Mouse (Mus musculus): ENCODE measurements around the gene Uso1.
A peak's percentile ranks its signal among the peaks of the same experiment; 100 is the strongest.

Uso1 gene

DNA sequence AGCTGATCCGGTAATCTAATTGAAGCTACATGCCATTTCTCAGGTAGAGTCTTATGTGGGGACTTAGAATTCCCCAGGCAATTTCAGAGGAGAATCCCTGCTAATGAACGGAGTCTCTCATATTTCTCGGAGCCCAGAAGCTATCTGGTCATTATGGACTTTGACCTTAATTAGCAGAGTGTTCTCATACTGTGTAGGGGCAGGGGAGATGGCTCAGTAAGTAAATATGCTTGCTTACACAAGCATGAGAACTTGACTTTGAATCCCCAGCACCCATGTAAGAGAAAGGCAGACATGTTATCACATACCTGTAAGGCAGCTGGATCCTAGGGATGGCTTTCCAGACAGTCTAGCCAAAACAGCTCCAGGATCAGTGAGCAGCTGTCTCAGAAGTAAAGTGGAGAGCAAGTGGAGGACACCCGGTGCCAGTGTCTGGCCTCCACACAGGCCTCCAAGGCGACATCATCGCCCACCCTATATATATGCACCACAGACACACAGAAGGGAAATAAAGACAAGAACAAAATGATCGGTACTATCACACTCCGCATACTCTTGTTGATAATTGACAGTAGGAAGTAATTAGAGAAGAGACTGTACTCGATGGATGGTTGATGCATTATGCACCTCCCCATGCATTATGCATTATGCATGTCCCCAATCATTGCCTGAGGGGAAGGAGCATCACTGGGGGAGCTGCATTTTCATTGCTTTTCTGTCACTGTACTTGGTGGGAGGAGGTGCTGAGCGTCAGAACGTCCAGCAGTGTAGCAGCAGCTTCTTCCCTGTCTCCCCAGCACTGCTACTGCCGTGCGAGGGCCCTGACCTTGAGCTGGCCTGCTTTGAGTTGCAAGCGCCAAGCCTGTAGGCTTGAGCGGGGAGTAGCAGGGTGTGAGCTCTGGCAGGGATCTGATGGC is 59.4 kb downstream of the Uso1 start:
- no peak for DNase-seq

DNA sequence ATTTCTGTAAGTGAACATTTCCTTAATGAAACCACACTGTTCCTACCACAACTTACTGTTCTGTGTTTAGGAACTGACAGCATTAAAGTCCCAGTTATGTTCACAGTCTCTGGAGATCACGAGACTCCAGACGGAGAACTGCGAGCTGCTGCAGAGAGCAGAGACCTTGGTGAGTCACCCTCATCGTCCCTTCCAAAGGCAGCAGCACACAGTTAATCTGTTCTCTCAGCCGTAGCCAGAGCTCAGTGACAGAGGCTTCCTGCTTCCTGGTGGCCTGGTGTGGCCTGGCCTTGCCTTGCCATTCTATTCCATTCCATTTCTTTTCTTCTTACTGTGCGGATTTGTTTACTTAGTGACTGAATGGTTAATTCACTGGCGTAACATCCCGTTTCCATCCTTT is 60.5 kb downstream of the Uso1 start:
- no peak for DNase-seq

DNA sequence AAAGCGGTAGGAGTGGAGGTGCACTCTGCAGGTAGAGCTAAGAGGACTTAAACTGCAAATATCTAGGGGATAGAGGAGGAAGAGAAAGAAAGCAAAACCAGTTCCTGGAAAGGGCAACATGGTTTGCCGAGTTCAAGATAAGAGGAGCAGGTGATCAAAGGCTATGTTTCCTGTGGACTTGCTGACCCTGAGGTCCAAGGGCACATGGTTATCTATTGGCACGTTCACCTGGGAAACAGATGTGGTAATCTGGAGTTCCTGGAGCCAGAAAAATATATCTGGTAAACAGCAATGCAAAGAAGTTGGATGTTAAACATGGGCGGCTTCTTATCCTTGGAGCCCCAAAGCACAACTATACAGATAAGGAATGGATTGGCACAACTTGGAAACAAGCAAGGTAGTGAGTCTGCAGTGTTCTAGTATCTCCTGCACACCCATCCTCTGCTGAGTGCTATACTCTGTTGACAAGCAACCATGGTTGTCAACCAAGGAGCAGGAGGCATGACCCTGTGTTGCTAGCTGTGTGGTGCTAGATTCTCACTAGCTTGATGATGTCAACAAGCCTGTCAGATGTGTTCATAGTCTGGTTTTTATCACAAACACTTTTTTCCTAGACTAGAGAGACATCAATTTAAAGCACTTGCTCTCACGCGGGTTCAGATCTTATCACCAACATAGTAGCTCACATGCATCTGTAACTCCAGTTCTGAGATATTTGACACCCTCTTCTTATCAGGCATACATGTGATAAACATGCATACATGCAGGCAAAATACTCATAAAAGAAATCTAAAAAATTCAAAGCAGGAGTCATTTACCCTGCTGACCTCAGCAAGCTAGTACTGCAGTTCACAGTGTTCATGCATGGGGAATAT is 66.7 kb downstream of the Uso1 start:
- DNase-seq, result no peak

DNA sequence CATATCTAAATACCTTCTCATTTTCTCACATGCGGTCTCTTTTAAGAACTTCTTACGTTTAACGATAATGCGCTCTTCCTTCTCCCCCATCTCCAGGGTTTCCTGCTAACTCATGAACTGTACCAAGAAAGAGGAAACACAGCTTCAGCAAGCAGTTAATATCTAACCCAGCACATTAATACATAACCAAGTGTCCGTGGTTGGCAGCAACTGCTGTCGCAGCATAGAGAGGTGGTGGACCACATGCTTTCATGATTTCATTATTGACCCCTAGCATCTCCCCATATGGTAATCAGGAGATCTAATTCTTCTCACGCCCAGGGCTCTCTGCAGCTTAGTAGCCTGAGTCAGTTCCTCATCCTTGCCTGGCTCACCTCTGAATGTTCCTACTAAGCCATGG is 67.4 kb downstream of the Uso1 start:
- no peak for DNase-seq

DNA sequence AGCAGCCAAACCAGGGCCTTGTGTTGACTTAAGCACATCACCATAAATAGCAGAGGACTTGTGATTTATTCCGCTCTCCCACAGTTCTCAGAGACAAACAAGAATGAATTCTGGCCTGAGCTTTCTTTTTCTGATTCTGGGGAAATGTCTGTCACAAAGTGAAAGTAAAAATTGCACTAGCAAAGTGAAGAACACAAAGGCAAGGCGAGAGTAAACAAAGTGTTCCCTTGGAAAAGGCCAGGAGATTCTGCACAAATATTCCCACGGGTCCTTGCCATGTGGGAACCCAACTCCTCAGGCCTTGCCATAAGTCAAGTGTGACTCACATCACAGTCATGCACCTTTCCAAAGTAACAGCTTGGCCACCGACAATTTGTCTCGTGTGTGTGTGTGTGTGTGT is 68.0 kb downstream of the Uso1 start:
- DNase-seq, result no peak

DNA sequence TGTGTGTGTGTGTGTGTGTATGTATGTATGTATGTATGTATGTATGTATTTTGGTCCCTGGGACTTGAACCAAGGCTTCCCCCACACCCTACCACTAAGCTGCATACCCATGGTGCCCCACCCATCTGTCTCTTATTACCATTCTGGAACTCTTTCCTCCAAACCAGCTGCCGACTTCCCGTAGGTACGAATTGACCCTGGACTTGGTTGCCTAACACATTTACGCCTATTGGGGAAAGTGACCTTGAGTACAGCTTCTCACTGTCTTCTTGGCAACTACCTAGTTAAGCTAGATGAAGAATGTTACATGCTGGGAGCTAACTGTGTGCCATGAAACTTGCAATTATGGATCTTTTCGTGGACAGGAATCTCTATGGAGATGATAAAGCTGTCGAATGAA is 68.4 kb downstream of the Uso1 start:
- no peak for DNase-seq

DNA sequence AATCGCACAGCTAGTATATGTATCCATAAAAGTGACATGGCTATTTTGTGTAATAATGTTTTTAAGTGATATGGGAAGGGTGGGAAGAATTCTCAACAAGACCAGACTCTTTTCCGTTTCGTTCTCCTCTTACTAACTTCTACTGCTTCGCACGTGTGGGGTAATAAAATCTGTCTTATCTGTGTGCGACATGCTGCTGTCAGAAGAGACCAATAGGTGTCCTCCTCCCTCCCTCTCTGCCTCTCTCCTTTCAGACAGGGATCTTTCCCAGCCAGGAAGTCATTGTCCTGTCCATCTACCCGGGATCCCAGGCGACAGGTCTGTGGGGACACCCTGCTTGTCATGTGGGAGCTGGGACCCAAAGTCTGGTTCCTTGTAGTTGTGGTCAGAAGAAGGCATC is 72.5 kb downstream of the Uso1 start:
- no peak for DNase-seq

DNA sequence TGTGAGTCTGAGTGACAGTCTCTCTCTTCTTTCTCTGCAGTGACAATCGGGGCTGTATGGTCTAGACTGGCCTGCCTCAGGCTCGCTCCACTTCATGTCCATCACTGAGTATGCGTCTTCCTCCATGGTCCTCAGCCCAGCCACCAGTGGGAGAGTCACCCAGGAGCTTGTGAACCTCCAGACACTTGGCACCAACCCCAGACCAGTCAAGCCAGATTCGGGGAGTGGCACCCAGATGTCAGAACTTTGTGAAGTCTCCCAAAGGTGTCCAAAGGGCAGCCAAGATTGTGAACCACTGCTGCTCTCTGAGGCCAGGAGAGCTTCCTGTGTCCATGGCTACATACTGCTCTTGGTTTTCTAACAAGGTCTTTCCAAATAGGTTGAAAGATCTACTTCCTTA is 74.5 kb downstream of the Uso1 start:
- no peak for DNase-seq

DNA sequence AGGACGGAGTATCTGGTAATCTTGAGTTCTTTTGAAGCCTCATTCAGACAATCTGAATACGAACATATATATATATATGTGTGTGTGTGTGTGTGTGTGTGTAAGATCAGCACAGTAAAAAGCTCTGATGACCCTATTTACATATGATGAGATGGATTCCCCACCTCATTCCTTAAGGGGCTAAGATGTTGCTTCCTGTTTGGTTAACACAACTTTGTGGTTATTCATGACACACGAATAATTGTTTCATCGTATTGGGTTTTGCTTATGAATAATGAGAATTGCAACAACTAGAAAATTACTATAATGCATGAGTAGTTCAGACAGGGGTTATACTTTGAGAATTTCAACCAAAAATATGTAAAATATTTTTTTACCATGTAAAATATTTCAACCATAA is 77.6 kb downstream of the Uso1 start, which contains the start of gene U90926:
TSS of gene U90926 (minus strand) at position 101 of the 400 bp plus-strand sequence.
- no peak for DNase-seq

DNA sequence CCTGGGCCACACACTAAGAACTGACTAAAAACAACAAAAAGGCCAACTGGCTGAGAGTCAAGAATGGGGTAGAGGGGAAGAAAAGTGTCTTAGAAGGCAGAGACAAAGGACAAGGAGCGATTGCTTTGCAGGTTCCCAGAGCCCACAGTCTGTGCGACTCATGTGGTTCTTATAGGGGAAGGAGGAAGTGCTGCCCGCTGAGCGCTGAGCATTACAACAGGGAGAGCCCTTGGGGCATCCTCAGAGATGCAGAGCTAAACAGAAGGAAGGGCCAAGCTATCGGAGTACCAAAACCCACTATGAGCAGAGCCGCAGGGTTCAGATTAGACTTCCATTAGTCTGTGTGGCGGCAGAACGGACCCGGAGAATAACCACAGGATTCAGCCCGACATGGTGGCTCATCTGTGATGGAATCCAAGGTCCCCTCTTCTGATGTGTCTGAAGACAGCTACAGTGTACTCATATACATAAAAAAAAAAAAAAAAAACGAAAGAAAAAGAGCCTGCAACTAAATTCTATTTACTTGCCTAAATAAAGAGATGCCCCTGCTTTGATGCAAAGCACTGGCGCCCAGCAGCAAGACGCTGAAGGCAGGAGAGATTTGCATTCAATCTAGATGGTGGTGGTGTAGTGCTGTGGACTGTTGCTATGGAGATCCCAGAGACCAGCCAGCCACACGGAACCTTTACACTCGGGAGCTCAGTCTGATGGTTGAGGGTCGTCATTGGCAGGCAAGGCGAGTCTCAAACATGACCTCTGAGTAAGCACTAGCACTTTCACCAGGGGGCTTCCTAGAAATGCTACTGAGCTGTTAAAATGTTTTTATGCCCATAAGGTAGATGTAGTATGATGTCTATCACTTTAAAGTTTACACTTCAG is 81.4 kb downstream of the Uso1 start:
- no peak for DNase-seq

DNA sequence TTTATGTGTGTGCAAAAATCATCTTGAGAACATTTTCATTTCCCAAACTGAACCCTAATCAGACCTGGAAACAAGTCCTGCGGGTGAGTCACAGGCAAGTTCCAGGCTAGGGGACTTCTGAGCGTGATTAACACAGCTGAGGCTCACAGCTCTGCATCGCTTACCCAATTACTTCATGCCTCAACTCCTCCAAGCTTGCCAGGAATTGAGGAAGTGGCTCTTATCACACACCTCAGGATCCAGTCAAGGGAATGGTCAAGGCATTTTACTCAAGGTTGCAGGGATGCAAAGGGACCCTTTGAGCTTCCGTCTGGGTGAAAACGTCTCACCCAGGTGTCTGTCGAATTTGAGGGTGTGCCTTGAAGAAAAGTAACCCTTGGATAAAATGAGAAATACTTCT is 82.1 kb downstream of the Uso1 start:
- DNase-seq, result no peak

DNA sequence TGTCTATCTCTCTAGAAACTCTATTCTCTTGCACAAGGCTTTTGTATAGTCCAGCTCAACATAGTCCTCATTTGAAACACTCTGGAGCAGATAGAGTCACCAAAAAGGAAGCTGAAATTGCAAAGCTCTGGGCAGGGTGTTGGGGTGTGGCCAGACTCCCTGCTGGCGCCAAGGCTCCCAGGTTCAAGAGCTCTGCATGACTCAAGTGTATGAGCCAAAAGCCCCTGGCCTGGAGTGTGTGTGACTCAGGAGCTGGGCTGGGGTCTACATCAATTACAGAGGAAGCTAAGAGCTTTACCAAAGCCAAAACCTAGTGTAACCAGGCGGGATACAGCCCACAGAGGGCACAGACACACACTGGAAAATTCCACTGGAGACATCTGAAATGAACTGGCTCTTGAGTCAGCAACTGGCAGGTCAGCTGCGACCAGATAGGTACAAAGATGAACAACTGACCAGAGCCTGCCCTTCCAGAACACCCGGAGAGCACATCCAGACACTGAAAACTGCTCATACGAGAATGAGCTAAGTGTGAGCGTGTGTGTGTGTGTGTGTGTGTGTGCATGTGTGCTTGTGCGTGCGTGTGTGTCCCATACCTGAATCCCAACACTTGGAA is 82.7 kb downstream of the Uso1 start:
- no peak for DNase-seq

DNA sequence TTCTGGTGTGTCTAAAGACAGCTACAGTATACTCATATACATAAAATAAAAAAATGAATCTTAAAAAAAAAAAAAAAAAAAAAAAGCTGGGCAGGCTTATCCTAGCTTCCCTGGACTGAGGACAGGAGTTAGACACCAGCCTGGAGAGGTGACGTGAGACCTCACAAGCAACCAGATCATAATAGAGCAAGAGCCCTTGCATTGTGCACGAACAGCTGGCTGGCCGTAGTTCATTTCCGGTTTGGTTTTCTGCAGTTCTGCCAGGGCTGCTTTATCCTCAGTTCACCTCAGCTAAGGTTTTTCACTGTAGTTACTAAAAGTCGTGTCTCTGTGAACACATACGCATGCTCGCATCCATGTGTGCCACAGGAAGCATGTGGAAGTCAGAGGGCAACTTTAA is 90.0 kb downstream of the Uso1 start:
- DNase-seq, result no peak

DNA sequence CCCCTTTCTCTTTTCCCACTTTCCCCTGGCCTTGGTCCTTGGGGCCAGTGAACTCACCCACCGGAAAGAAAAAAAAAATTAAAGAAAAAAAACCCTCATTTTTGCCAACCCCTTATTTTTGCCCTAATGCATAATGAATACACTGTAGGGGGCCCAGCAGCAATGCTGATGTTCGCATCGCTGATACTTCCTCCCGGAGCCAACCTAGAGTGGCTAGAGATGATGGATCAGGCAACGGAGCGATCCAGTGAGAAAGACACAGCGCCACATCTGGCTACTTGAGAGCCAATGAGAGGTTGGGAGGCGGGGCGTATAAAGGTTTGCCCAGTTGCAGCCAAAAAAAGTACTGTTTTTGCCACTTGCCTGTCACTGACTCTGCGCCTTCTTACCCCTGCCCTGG is 91.0 kb downstream of the Uso1 start:
- DNase-seq, result peak; percentile 23

DNA sequence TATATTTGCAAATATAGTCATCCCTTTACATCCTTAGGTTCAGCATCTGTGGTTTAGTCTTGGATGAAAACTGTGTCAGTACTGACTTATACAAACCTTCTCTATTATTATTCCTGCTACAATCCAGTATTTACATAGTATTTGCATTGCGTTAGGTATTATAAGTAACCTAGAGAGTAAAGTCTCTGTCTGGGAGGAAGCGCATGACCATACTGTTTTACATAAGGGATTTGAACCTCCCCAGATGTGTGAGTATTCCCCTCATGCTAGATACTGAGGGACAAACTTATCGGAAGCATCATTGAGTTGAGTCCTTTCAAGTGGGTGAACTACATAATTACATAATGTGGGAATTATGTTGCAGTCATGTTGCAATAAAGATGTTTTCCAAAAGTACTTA is 91.8 kb downstream of the Uso1 start:
- no peak for DNase-seq

DNA sequence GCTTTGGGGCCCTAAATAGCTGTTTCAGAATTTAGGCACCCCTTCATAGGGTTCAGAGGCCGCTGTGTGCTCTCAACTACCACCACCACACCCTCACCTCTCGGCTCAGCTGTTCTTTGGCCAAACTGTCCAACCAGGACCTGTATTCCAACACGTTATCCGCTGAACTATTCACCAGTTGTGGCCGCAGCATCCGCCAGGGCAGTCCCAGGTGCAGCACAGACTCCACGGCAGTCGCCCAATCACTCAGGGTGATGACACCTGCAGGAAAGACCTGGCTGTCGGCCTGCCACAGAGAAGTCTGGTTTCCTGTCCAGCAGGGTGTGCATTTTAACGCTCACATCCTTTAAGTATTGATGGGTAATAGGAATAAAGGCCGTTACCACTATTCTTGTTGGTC is 92.6 kb downstream of the Uso1 start:
- no peak for DNase-seq

DNA sequence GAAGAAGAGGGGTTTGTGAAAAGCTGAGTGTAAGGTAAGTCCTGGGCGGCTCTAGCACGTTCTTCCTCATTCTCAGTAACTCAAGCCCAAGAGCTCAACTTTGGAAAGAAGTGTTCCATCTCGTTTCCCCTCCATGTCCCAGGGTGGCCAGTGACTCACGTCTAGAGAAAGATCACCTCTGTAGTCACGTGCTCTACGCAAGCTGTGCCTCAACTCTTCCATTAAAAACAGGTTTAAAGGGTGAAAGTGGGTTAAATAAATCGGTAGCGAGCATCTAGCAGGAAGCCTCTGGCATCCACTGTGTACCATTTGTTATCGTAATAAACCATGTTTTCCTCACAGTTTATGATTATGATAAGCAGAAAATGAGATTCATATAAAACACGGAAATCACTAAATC is 94.1 kb downstream of the Uso1 start:
- DNase-seq, result no peak

DNA sequence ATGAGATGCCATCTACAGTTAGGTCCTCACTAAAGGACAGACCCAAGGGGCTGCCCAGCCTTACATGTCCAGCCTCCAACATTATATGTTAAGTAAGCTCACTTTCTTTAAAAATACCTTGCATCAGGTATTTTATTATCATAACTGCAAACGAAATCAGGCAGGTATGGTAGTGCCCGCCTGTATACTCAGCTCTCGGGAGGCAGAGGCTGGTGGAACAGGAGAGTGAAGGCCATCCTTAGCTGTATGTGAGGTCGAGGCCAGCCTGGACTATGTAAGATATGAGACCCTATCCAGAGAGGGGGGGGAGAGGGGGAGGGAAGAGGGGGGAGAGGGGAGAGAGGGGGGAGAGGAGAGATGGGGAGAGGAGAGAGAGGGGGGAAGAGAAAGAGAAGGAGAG is 95.6 kb downstream of the Uso1 start:
- DNase-seq, result no peak

DNA sequence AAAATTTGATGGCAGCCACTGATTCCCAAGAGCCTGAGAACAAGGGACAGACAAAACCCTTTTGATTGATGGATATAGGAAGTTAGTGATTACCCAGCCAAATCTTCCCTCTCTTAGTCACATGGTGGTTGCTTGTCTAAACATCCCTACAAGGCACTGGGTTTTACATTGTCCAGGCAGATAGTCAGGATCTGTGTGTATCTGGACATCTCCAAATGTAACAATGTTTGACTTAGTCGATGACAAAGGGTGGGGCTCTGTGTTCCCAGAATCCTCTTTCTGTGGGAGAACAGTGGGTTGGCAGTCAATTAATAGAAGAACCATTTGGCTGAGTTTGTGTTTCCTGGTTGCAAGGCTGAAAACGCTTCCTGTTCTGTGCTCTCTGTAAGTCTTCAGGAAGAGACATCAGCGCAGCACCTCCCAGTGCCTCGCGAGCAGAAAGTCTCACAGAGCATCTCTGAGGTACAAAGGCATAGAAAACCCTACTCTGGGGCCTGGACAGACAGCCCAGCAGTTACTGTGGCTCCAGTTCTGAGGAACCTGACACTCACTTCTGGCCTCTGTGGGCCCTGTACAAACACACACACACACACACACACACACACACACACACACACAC is 97.3 kb downstream of the Uso1 start:
- DNase-seq, result no peak

DNA sequence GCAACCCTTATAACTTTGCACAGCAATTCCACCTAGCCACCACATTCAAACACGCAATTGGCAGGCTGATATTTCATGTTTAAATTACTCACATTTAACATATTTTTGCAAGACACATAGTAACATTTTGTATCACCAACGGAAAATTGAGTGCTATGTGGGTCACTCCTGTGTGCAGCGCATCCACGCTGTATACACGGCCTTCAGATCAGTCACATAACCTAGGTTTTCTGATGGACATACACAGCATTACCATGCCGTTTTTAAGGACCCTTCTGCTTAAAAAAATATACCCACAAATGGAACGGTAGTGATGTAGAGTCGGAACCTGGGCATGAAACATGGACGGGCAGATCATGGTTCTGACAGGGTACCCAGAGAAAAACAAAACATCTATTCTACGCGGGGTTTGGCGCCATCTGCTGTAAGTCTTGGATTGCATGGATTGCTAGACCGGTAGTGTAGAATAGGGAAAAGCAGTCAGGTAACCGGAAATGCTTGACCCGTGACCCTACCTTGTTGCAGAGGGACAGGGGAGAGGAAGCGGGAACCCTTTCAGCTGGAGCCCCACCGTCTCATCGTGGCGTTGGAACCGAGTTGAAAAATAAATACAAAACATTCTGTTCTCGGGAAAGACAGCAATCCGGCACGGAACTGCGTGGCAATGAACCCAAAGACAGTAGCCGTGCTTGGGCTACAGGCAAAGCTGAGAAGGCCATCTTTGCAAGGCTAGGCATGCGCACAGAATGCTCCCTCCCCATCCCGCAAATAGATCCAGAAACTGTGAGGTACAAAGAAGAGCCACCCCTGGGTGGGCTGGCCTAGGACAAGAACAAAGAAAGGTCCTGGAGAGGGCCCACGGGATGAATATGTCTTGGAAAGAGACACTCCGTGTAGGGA is 101.8 kb downstream of the Uso1 start:
- DNase-seq, result peak; percentile 80

DNA sequence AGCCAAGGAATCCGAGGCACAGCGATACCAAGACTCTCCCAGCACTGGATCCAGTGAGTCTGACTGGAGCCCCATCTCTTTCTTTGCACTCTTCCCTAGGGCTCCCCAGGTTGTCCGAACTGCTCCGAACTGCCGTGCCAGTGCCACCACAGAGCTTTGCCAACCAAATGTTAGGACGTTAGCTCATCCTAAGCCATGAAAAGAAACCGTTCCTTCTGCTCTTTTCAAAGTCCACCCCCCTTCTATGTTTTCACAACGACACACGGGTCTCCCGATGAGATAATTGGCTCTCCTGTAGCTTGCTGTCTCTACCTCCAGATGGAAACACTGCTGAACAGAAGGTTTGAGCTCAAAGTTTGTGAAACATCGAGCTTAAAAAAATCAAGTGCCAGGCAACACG is 103.0 kb downstream of the Uso1 start:
- DNase-seq, result no peak

All from embryo, embryonic 11 days (tissue).